Mouse (Mus musculus) heart, adult 9 months (tissue): ENCODE measurements around the gene Taf1c.

Source experiments
- DNase-seq, 2 experiments: peaks; one replicate each; pipeline ENCODE4 v3.0.0; 2022; ENCODE audit warnings: low spot score in 2 of 2

Taf1c gene

GRCm38 (mm10) chr8:119604996-119605395 is at the start of gene Taf1c:
TSS of gene Taf1c (minus strand) at chr8:119605222.
- DNase-seq: peak; percentile 85 to 93

- peak in 1 of 2 experiments; percentile 46 for DNase-seq
Observed at GRCm38 (mm10) chr8:119651324-119651723, 46.3 kb upstream of the Taf1c start.

GRCm38 (mm10) chr8:119646846-119647245 is 41.8 kb upstream of the Taf1c start:
- DNase-seq: no peak

- DNase-seq: no peak
Observed at GRCm38 (mm10) chr8:119646197-119646596, 41.2 kb upstream of the Taf1c start.

GRCm38 (mm10) chr8:119644981-119645597 is 40.1 kb upstream of the Taf1c start:
- no peak for DNase-seq

- no peak for DNase-seq
Observed at GRCm38 (mm10) chr8:119644429-119644960, 39.5 kb upstream of the Taf1c start.

- DNase-seq: no peak
Observed at GRCm38 (mm10) chr8:119642960-119643359, 37.9 kb upstream of the Taf1c start.

GRCm38 (mm10) chr8:119641058-119641457 is 36.0 kb upstream of the Taf1c start:
- no peak for DNase-seq

- DNase-seq: no peak
Observed at GRCm38 (mm10) chr8:119639798-119640197, 34.8 kb upstream of the Taf1c start.

GRCm38 (mm10) chr8:119638261-119638660 is 33.2 kb upstream of the Taf1c start:
- DNase-seq: no peak

- DNase-seq: no peak
Observed at GRCm38 (mm10) chr8:119637381-119637780, 32.4 kb upstream of the Taf1c start.

GRCm38 (mm10) chr8:119636766-119637165 is 31.7 kb upstream of the Taf1c start:
- DNase-seq: no peak

- no peak for DNase-seq
Observed at GRCm38 (mm10) chr8:119635958-119636357, 30.9 kb upstream of the Taf1c start.

GRCm38 (mm10) chr8:119635378-119635777 is 30.4 kb upstream of the Taf1c start, which contains the start of gene Kcng4:
TSS of gene Kcng4 (minus strand) at chr8:119635680.
- DNase-seq: peak in 1 of 2 experiments; percentile 21

- DNase-seq: peak in 1 of 2 experiments; percentile 31
Observed at GRCm38 (mm10) chr8:119634616-119635336, 29.8 kb upstream of the Taf1c start.

- no peak for DNase-seq
Observed at GRCm38 (mm10) chr8:119632909-119633308, 27.9 kb upstream of the Taf1c start.

GRCm38 (mm10) chr8:119632246-119632645 is 27.2 kb upstream of the Taf1c start:
- DNase-seq: no peak

GRCm38 (mm10) chr8:119630841-119631240 is 25.8 kb upstream of the Taf1c start:
- DNase-seq: no peak

- DNase-seq: no peak
Observed at GRCm38 (mm10) chr8:119627613-119628359, 22.8 kb upstream of the Taf1c start.

GRCm38 (mm10) chr8:119627199-119627598 is 22.2 kb upstream of the Taf1c start:
- DNase-seq: no peak

- DNase-seq: no peak
Observed at GRCm38 (mm10) chr8:119625788-119626187, 20.8 kb upstream of the Taf1c start.

GRCm38 (mm10) chr8:119624916-119625315 is 19.9 kb upstream of the Taf1c start:
- DNase-seq: no peak
